Mouse (Mus musculus) testis, postnatal 10 days (tissue): ENCODE measurements around the gene Bbs1.
"Not testable (repeated sequence)": the region's sequence is repeated elsewhere in the genome, so short reads cannot be mapped to it uniquely, and the experiment has no call there.

ENCODE experiments used
- DNase-seq: peaks from one replicate; pipeline ENCODE4 v3.0.0; 2021; ENCODE audit warnings: low spot score

The Bbs1 gene

GRCm38 (mm10) chr19:4905979-4906794 is at the start of gene Bbs1:
Gene Bbs1 (minus strand): TSS chr19:4906628.
- DNase-seq = peak; percentile 89

DNA sequence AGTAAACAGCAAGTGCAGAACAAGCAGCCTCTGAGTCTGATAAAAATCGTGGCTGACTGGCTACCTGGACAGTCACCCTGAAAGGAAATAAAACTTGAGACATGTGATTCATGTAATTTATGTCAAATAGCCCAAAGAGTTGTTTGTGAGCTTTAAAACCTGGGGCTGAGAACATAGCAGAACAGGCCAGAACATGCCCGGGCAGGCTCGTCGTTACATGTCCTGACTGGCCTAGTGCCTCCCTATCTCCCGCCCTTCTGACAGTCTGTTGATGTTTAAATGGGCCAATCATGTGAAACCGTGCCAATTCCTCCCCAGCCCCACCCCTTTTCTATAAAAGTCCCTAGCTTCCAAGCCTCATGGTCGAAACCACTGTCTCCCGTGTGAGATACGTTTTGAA is 42.2 kb upstream of the Bbs1 start:
- DNase-seq = not testable (repeated sequence)

- DNase-seq = no peak
Measured at GRCm38 (mm10) chr19:4945540-4945939, 39.1 kb upstream of the Bbs1 start.

GRCm38 (mm10) chr19:4943253-4943588 is 36.8 kb upstream of the Bbs1 start:
- DNase-seq = no peak

- peak; percentile 93 for DNase-seq
Measured at GRCm38 (mm10) chr19:4942551-4943252, 36.3 kb upstream of the Bbs1 start, which contains the start of gene Peli3. Gene Peli3 (minus strand): TSS chr19:4943127.

- no peak for DNase-seq
Measured at GRCm38 (mm10) chr19:4937444-4938310, 31.2 kb upstream of the Bbs1 start.

DNA sequence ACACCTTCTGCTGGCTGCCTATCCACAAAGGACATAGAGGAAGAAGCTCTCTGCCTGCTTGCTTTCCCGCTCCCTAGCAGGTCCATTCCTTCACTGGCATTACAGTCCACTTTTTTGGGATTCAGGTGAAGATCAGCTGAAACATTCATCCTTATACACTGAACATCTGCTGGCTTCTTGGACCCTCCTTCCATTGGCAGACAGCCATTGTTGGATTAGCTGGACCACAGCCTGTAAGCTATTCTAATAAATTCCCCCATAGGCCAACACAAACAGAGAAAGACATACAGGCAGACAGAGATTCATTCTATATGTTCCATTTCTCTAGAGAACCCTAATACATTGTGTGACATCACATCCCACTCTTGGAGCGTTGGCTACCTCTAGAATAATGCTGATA is 30.5 kb upstream of the Bbs1 start:
- no peak for DNase-seq

DNA sequence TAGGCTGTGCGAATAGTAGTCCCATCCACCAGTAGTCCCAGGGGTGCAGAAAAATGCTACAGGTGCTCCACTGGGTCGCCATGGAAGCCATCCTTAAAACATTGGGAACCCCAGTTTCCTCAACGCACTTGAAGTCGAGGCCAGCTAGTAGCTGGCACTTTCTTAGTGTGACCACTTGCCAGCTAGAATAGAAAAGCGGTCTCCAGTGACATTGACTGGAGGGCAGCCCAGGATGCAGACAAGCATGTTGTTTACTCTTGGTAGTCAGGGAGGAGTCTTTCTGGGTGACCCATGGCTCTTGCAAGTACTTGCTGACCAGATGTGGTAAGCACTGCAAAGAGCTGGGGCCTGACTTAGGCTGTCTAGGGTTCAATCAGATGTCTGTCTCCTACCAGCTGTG is 22.4 kb upstream of the Bbs1 start:
- no peak for DNase-seq

DNA sequence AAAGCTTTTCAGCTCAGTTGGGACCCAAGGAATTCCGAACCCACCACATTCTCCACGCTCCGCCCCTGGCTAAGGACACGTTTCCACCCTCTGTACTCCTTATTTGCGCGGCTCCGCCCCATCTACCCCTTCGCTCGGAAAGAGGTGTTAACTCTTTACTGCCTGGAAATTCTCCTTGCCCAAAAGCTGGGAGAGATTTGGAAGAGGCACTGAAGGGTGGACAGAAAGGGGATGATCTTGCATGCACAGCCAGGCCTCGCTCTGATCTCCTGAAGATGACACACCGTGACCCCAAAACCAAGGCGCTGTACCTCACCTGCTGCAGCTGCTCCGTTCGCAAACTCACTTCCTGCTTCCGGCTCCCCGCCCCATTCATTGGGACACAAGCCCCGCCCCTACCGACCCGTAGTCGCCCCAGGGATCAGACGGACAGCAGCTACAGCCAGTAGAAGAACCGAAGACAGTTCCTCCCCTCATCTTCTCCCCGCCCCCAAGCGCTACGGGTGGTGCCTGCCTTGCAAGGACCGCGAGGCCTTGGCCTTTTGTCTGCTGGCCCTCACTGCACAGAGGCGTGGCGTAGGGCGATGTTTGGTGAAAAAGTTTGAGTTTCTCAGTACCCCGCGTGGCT is 21.6 kb upstream of the Bbs1 start, which contains the start of gene Dpp3:
Dpp3 (minus strand) TSS at position 384 of the 628 bp plus-strand sequence.
- peak; percentile 100 for DNase-seq

- no peak for DNase-seq
Measured at GRCm38 (mm10) chr19:4925121-4925860, 18.9 kb upstream of the Bbs1 start.

DNA sequence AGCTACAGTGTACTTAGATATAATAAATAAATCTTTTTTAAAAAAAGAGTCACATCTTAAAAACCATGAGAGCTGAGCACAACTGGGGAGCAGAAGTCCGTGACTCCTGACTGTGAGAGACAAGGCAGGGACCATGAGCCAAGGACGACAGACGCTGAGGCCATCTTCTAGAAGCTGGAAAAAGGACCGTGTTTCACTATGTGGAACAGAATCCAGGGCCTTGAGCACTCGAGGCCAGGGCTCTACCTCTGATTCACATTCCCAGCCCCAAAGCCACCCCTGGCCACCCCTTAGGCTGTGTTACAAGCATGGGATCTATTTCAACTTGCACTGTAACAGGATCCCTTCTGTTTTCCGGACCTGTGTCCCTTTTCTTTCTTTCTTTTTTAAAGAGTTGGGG is 13.2 kb upstream of the Bbs1 start:
- no peak for DNase-seq

- no peak for DNase-seq
Measured at GRCm38 (mm10) chr19:4916827-4917226, 10.4 kb upstream of the Bbs1 start.

GRCm38 (mm10) chr19:4915924-4916603 is 9.6 kb upstream of the Bbs1 start:
- DNase-seq = no peak

GRCm38 (mm10) chr19:4909376-4909775 is 2.9 kb upstream of the Bbs1 start:
- DNase-seq = no peak

GRCm38 (mm10) chr19:4908107-4908506 is 1.7 kb upstream of the Bbs1 start:
- no peak for DNase-seq

GRCm38 (mm10) chr19:4899888-4900287 is 6.5 kb downstream of the Bbs1 start:
- DNase-seq = no peak

DNA sequence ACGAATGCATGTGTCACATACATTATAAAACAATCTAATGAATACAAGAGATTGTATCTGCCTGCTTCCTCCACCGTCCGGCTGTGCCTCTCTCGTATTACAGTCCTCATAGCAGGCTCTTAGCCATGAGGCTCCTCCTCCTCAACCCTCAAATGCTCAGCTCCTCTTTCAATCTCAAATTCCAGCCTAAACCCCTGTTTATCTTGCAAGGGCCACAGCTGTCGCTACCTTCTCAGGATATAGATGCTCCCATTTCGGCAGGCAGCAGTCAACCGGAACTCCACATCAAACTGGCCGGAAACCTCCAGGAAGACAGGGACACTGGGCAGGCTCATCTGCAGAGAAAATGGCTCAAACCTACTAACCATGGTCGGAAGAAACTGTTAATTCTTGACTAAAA is 7.5 kb downstream of the Bbs1 start:
- DNase-seq = no peak

GRCm38 (mm10) chr19:4896780-4897520 is 9.5 kb downstream of the Bbs1 start:
- DNase-seq = no peak

GRCm38 (mm10) chr19:4891798-4892197 is 14.6 kb downstream of the Bbs1 start:
- no peak for DNase-seq

GRCm38 (mm10) chr19:4889791-4890190 is 16.6 kb downstream of the Bbs1 start:
- DNase-seq = no peak
